Mouse (Mus musculus): ENCODE measurements around the gene Sox2. TPM values are rescaled to one million over a fixed set of nuclear protein-coding genes. Genes with fewer than 3 reads are reported as not detected.

The Sox2 gene
- polyA plus RNA-seq, 1 experiment from 2014 or later: 0.34 TPM

GRCm38 (mm10) chr3:34637481-34637880, 12.7 kb upstream of the Sox2 start:
- 50% methylated on average over 5 of the region's 5 CpGs for WGBS
- Histone ChIP-seq H3K36me3 (no peaks in the 10 kb centered on the region), H3K4me1 (replicated peaks) (peaks cover 11% of the 10 kb centered on the region), H3K9ac (no peak overlapping the region), H3K4me2 (no peak overlapping the region), H3K27ac (ENCODE audit: poor library complexity, severe bottlenecking) (no peak overlapping the region), H3K9me3 (replicated peaks) (no peaks in the 10 kb centered on the region), H3K4me3 (no peak overlapping the region), H3K27me3 (replicated peaks) (peaks cover 61% of the 10 kb centered on the region)
- ATAC-seq (ENCODE audit: insufficient number of reproducible peaks, low FRiP score): no peak

- ATAC-seq (ENCODE audit: insufficient number of reproducible peaks, low FRiP score): no peak
These were observed 12.3 kb upstream of the Sox2 start for GRCm38 (mm10) chr3:34637926-34638325.

GRCm38 (mm10) chr3:34638344-34638743, 11.9 kb upstream of the Sox2 start:
- Histone ChIP-seq H3K9ac (no peak overlapping the region), H3K4me2 (0 out of 2 replicates have a peak overlapping the region, but pooled peaks have one; percentile 5)

More at GRCm38 (mm10) chr3:34637926-34638325, 12.3 kb upstream of the Sox2 start:
- Histone ChIP-seq H3K4me2 (0 out of 2 replicates have a peak overlapping the region, but pooled peaks have one; percentile 5), H3K9me3 (replicated peaks) (no peaks in the 10 kb centered on the region), H3K4me3 (no peak overlapping the region), H3K9ac (no peak overlapping the region), H3K27ac (ENCODE audit: poor library complexity, severe bottlenecking) (no peak overlapping the region), H3K27me3 (replicated peaks) (peaks cover 65% of the 10 kb centered on the region), H3K36me3 (no peaks in the 10 kb centered on the region), H3K4me1 (replicated peaks) (peaks cover 14% of the 10 kb centered on the region)
- 41% methylated on average over 5 of the region's 5 CpGs for WGBS

GRCm38 (mm10) chr3:34639031-34639872, 11.0 kb upstream of the Sox2 start:
- Histone ChIP-seq H3K4me2 (peak overlapping the region; percentile 43), H3K27me3 (replicated peaks) (peaks cover 78% of the 10 kb centered on the region), H3K9me3 (replicated peaks) (no peaks in the 10 kb centered on the region), H3K36me3 (no peaks in the 10 kb centered on the region), H3K27ac (ENCODE audit: poor library complexity, severe bottlenecking) (no peak overlapping the region), H3K4me1 (replicated peaks) (peaks cover 14% of the 10 kb centered on the region), H3K4me3 (no peak overlapping the region), H3K9ac (no peak overlapping the region)
- 6% methylated on average over 24 of the region's 24 CpGs for WGBS
- no peak for ATAC-seq (ENCODE audit: insufficient number of reproducible peaks, low FRiP score)

More at GRCm38 (mm10) chr3:34638344-34638743, 11.9 kb upstream of the Sox2 start:
- no peaks in the 10 kb centered on the region for H3K9me3 ChIP-seq (replicated peaks)
- no peaks in the 10 kb centered on the region for H3K36me3 ChIP-seq
- WGBS: 6% methylated on average over 13 of the region's 13 CpGs
- H3K4me3 ChIP-seq: no peak overlapping the region
- H3K27me3 ChIP-seq (replicated peaks): peaks cover 69% of the 10 kb centered on the region
- ATAC-seq (ENCODE audit: insufficient number of reproducible peaks, low FRiP score): no peak
- no peak overlapping the region for H3K27ac ChIP-seq (ENCODE audit: poor library complexity, severe bottlenecking)
- peaks cover 14% of the 10 kb centered on the region for H3K4me1 ChIP-seq (replicated peaks)

- peak overlapping the region; percentile 43; the same call in 1 of the 2 replicates for H3K4me2 ChIP-seq
- H3K9ac ChIP-seq: no peak overlapping the region
- H3K27ac ChIP-seq (ENCODE audit: poor library complexity, severe bottlenecking): no peak overlapping the region
- no peaks in the 10 kb centered on the region for H3K9me3 ChIP-seq (replicated peaks)
- H3K4me3 ChIP-seq: no peak overlapping the region
- peaks cover 76% of the 10 kb centered on the region for H3K27me3 ChIP-seq (replicated peaks)
- ATAC-seq (ENCODE audit: insufficient number of reproducible peaks, low FRiP score): no peak
- peaks cover 14% of the 10 kb centered on the region for H3K4me1 ChIP-seq (replicated peaks)
- WGBS: 2% methylated on average over 10 of the region's 10 CpGs
- no peaks in the 10 kb centered on the region for H3K36me3 ChIP-seq
These were observed 10.3 kb upstream of the Sox2 start for GRCm38 (mm10) chr3:34639873-34640270.

GRCm38 (mm10) chr3:34640276-34640675, 9.9 kb upstream of the Sox2 start:
- Histone ChIP-seq H3K36me3 (no peaks in the 10 kb centered on the region), H3K9ac (no peak overlapping the region), H3K27me3 (replicated peaks) (peaks cover 76% of the 10 kb centered on the region), H3K4me1 (replicated peaks) (peaks cover 14% of the 10 kb centered on the region), H3K27ac (ENCODE audit: poor library complexity, severe bottlenecking) (no peak overlapping the region), H3K4me3 (peak overlapping the region; percentile 13; the same call in 1 of the 2 replicates), H3K9me3 (replicated peaks) (no peaks in the 10 kb centered on the region), H3K4me2 (peak overlapping the region; percentile 49)
- 9% methylated on average over 8 of the region's 8 CpGs for WGBS
- ATAC-seq (ENCODE audit: insufficient number of reproducible peaks, low FRiP score): no peak

GRCm38 (mm10) chr3:34640690-34641600, 9.3 kb upstream of the Sox2 start:
- ATAC-seq (ENCODE audit: insufficient number of reproducible peaks, low FRiP score): no peak
- H3K4me1 ChIP-seq (replicated peaks): peaks cover 14% of the 10 kb centered on the region
- no peak overlapping the region for H3K27ac ChIP-seq (ENCODE audit: poor library complexity, severe bottlenecking)
- WGBS: 4% methylated on average over 33 of the region's 33 CpGs
- H3K4me3 ChIP-seq: peak overlapping the region; percentile 13; the same call in 1 of the 2 replicates
- no peak overlapping the region for H3K9ac ChIP-seq
- H3K27me3 ChIP-seq (replicated peaks): peaks cover 81% of the 10 kb centered on the region
- peak overlapping the region; percentile 49 for H3K4me2 ChIP-seq
- no peaks in the 10 kb centered on the region for H3K36me3 ChIP-seq
- H3K9me3 ChIP-seq (replicated peaks): no peaks in the 10 kb centered on the region

- no peak for ATAC-seq (ENCODE audit: insufficient number of reproducible peaks, low FRiP score)
- Histone ChIP-seq H3K9ac (no peak overlapping the region), H3K9me3 (replicated peaks) (no peaks in the 10 kb centered on the region), H3K4me2 (peak overlapping the region; percentile 67), H3K27me3 (replicated peaks) (peaks cover 83% of the 10 kb centered on the region), H3K27ac (ENCODE audit: poor library complexity, severe bottlenecking) (no peak overlapping the region), H3K36me3 (no peaks in the 10 kb centered on the region), H3K4me3 (peak overlapping the region; percentile 41), H3K4me1 (replicated peaks) (peaks cover 14% of the 10 kb centered on the region)
- 1% methylated on average over 38 of the region's 38 CpGs for WGBS
These were observed 8.3 kb upstream of the Sox2 start for GRCm38 (mm10) chr3:34641756-34642497.

- ATAC-seq (ENCODE audit: insufficient number of reproducible peaks, low FRiP score): no peak
- Histone ChIP-seq H3K4me1 (replicated peaks) (peaks cover 14% of the 10 kb centered on the region), H3K4me2 (peak overlapping the region; percentile 67), H3K9ac (no peak overlapping the region), H3K27me3 (replicated peaks) (peaks cover 83% of the 10 kb centered on the region), H3K27ac (ENCODE audit: poor library complexity, severe bottlenecking) (no peak overlapping the region), H3K36me3 (no peaks in the 10 kb centered on the region), H3K4me3 (peak overlapping the region; percentile 41), H3K9me3 (replicated peaks) (no peaks in the 10 kb centered on the region)
- WGBS: 0% methylated on average over 20 of the region's 20 CpGs
These were observed 7.7 kb upstream of the Sox2 start for GRCm38 (mm10) chr3:34642498-34642941.

GRCm38 (mm10) chr3:34643067-34643466, 7.1 kb upstream of the Sox2 start:
- Histone ChIP-seq H3K4me1 (replicated peaks) (peaks cover 14% of the 10 kb centered on the region), H3K27ac (ENCODE audit: poor library complexity, severe bottlenecking) (no peak overlapping the region), H3K9ac (no peak overlapping the region), H3K36me3 (no peaks in the 10 kb centered on the region), H3K9me3 (replicated peaks) (no peaks in the 10 kb centered on the region), H3K4me2 (no peak overlapping the region), H3K27me3 (replicated peaks) (peaks cover 84% of the 10 kb centered on the region), H3K4me3 (no peak overlapping the region)
- ATAC-seq (ENCODE audit: insufficient number of reproducible peaks, low FRiP score): no peak
- WGBS: 7% methylated on average over 5 of the region's 5 CpGs
